Mouse (Mus musculus) myocyte (in vitro differentiated cells): ENCODE measurements around the gene Rrp7a.

Experiments used
- CEBPB ChIP-seq: IDR thresholded peaks from 2 replicates; pipeline ENCODE4 v1.6.1; 2011; ENCODE audit warnings: mild to moderate bottlenecking, moderate library complexity; ENCODE audit not compliant: poor library complexity, insufficient read depth, severe bottlenecking
- E2F4 ChIP-seq: IDR thresholded peaks from one replicate; pipeline ENCODE4 v1.6.1; 2011; ENCODE audit warnings: mild to moderate bottlenecking, control low read depth, moderate library complexity; ENCODE audit not compliant: insufficient read depth
- MAX ChIP-seq: IDR thresholded peaks from one replicate; pipeline ENCODE4 v1.6.1; 2011; ENCODE audit warnings: low read depth, mild to moderate bottlenecking, control low read depth
- MYOG ChIP-seq, 3 experiments: IDR thresholded peaks; one replicate each; pipeline ENCODE4 v1.6.1; 2011; ENCODE audit warnings: control low read depth in 2 of 3, low read depth in 2 of 3, mild to moderate bottlenecking in 2 of 3; ENCODE audit not compliant: insufficient read length in 2 of 3, control insufficient read depth in 1 of 3, insufficient read depth in 1 of 3
- POLR2A ChIP-seq: IDR thresholded peaks from one replicate; pipeline ENCODE4 v1.6.1; 2011; ENCODE audit warnings: low read depth, mild to moderate bottlenecking, control low read depth, moderate library complexity; ENCODE audit not compliant: insufficient read length
- POLR2AphosphoS2 ChIP-seq: IDR thresholded peaks from one replicate; pipeline ENCODE4 v1.6.1; 2011; ENCODE audit warnings: low read depth, control low read depth; ENCODE audit not compliant: insufficient read length
- REST ChIP-seq: IDR thresholded peaks from one replicate; pipeline ENCODE4 v1.6.1; 2011; ENCODE audit warnings: mild to moderate bottlenecking, control low read depth, moderate library complexity; ENCODE audit not compliant: insufficient read depth, insufficient read length
- SRF ChIP-seq: IDR thresholded peaks from one replicate; pipeline ENCODE4 v1.6.1; 2011; ENCODE audit warnings: low read depth; ENCODE audit not compliant: control insufficient read depth, insufficient read length
- TCF12 ChIP-seq: IDR thresholded peaks from one replicate; pipeline ENCODE4 v1.6.1; 2011; ENCODE audit warnings: mild to moderate bottlenecking, control low read depth; ENCODE audit not compliant: poor library complexity, insufficient read depth, severe bottlenecking
- USF1 ChIP-seq: IDR thresholded peaks from one replicate; pipeline ENCODE4 v1.6.1; 2011; ENCODE audit warnings: low read depth, mild to moderate bottlenecking, control low read depth, moderate library complexity

GRCm38 (mm10) chr15:83162001-83162400, 39.4 kb upstream of the Rrp7a start:
- no peak for TF ChIP-seq TCF12
- TF ChIP-seq USF1 = no peak
- TF ChIP-seq MAX = no peak
- TF ChIP-seq POLR2A = no peak
- TF ChIP-seq SRF = no peak
- no peak for TF ChIP-seq CEBPB
- TF ChIP-seq REST = no peak
- TF ChIP-seq POLR2AphosphoS2 = no peak
- no peak for TF ChIP-seq E2F4
- TF ChIP-seq MYOG (IDR thresholded peaks at IDR 0.05; ENCODE audit: control insufficient read depth in 1 of 3, insufficient read depth in 1 of 3, insufficient read length in 2 of 3, low read depth in 2 of 3) = no peak
